Mouse (Mus musculus) gastrocnemius, postnatal 10 days (tissue): ENCODE data around the gene Gm6268. TPM values are rescaled to one million over a fixed set of nuclear protein-coding genes. Genes with fewer than 3 reads are reported as not detected.

Experiments
- DNase-seq: peaks from one replicate; pipeline ENCODE4 v3.0.0; 2021; ENCODE audit warnings: mixed read lengths
- long read RNA-seq, 2 experiments: library from polyadenylated mRNA; stranded (forward); transcript quantifications; one replicate each; pipeline ENCODE4 v2.0.0; 2021
- microRNA-seq, 2 experiments: library from miRNA; unstranded; fragments of <30 nt; microRNA quantifications; one replicate each; pipeline ENCODE4 v1.2.0; 2021
- total RNA-seq, 2 experiments: library from RNA; stranded (reverse); gene quantifications; 2 replicates each; pipeline ENCODE4 v1.2.3; 2021

Gm6268 gene
- total RNA-seq, result not detected
- long read RNA-seq, experiment 1, result 0 reads
- long read RNA-seq, experiment 2, result 0 reads

- DNase-seq, result no peak
Measured at GRCm38 (mm10) chrX:36400980-36401379, at the start of gene Gm6268. Gm6268 (plus strand) TSS chrX:36401280.

GRCm38 (mm10) chrX:36352446-36352845 lies 48.6 kb upstream of the Gm6268 start:
- peak; percentile 14 for DNase-seq

GRCm38 (mm10) chrX:36385340-36385739 lies 15.7 kb upstream of the Gm6268 start:
- DNase-seq, result no peak

- DNase-seq, result no peak
Measured at GRCm38 (mm10) chrX:36389971-36390370, 11.1 kb upstream of the Gm6268 start.

- no peak for DNase-seq
Measured at GRCm38 (mm10) chrX:36390503-36390902, 10.6 kb upstream of the Gm6268 start.

GRCm38 (mm10) chrX:36392672-36393071 lies 8.4 kb upstream of the Gm6268 start:
- no peak for DNase-seq

- no peak for DNase-seq
Measured at GRCm38 (mm10) chrX:36393279-36393678, 7.8 kb upstream of the Gm6268 start.

GRCm38 (mm10) chrX:36402316-36402715 lies 1.2 kb downstream of the Gm6268 start:
- no peak for DNase-seq

GRCm38 (mm10) chrX:36419153-36419552 lies 18.1 kb downstream of the Gm6268 start:
- no peak for DNase-seq

GRCm38 (mm10) chrX:36434993-36435392 lies 33.9 kb downstream of the Gm6268 start:
- DNase-seq, result no peak

GRCm38 (mm10) chrX:36437932-36438331 lies 36.9 kb downstream of the Gm6268 start:
- no peak for DNase-seq

Small RNA genes lying within 50 kb of the gene (microRNA-seq; reads per million reads assigned to microRNA genes)
- 0 reads per million in 2 experiments for gene Gm44485

Other genes with a start within 250 kb of the Gm6268 start
- under 1 TPM; 0.19 to 0.20 TPM for gene Zcchc12, start 205.4 kb upstream of the Gm6268 start, total RNA-seq
- 1 to 10 TPM; 2.5 to 3.2 TPM for gene Lonrf3, start 72.9 kb upstream of the Gm6268 start, total RNA-seq
- not detected for gene Gm14569, start 90.5 kb downstream of the Gm6268 start, total RNA-seq
- gene Pgrmc1, start 196.9 kb downstream of the Gm6268 start, total RNA-seq, result 10 to 100 TPM; 27.4 to 28.4 TPM
- 1 to 10 TPM; 1.7 to 1.8 TPM for gene Akap17b, start 244.1 kb downstream of the Gm6268 start, total RNA-seq